Mouse (Mus musculus): ENCODE data around the gene Lsm12.
A peak's percentile ranks its signal among the peaks of the same experiment; 100 is the strongest.
"Not testable (repeated sequence)": the region's sequence is repeated elsewhere in the genome, so short reads cannot be mapped to it uniquely, and the experiment has no call there.

Gene Lsm12

GRCm38 (mm10) chr11:102185677-102186076, 581 bp upstream of the Lsm12 start:
- DNase-seq (ENCODE audit: low spot score) = no peak

DNA sequence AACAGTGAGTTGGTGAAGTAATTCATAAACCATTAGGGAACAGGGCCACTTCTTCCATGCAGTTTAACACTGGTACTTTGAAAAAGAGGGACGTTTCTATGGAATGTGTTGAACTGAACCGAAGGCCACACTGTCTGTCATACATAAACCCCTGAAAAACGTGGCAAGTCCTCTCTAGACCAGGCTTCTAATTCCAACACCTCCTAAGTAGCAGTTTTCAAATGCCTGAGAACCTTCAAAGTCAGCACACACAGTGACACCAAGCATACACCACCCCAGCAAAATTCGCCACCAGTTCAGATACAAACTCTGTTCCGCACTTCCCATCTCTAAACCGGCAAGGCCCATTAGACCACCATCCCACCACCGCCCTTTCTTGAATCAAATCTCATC, 847 bp downstream of the Lsm12 start:
- DNase-seq (ENCODE audit: low spot score) = no peak

GRCm38 (mm10) chr11:102179836-102180235, 5.3 kb downstream of the Lsm12 start:
- no peak for DNase-seq (ENCODE audit: low spot score)

DNA sequence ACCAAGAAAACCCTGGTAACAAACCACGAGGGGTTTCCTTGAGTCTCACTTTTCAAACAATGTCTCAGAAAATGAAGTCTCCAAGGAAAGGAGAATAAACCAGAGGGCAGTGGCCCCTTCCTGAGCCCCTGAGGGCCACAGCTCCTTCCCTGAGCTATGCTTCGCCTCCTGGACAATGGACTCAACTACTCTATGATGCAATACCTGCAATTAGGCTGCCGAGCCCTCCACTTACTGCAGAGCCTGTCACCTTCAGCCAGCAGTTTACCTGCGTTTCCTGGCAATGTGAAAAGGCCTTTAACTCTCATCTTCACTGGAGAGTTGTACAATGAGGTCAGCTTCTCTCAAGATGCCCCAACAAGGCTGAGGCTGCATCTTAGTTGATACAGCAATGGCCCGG, 16.4 kb downstream of the Lsm12 start:
- no peak for DNase-seq (ENCODE audit: low spot score)

DNA sequence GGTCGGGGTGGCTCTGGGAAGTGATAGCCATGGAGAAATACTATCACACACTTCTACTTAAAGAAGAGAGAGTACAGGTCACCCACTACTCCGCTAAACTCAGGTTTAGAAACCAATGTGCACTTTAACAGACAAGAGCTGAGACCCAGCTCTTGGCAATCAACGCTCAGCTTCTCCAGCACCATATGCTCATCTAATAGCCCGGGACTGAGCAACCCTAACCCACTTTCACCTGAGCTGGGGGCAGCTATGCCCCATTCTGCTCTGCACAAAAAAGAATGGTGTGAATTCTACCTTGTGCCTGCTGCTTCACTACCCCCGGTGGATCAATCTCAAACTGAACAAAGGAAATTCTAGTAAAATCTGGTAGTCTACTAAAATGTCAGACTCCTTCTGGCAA, 17.6 kb downstream of the Lsm12 start:
- no peak for DNase-seq (ENCODE audit: low spot score)

DNA sequence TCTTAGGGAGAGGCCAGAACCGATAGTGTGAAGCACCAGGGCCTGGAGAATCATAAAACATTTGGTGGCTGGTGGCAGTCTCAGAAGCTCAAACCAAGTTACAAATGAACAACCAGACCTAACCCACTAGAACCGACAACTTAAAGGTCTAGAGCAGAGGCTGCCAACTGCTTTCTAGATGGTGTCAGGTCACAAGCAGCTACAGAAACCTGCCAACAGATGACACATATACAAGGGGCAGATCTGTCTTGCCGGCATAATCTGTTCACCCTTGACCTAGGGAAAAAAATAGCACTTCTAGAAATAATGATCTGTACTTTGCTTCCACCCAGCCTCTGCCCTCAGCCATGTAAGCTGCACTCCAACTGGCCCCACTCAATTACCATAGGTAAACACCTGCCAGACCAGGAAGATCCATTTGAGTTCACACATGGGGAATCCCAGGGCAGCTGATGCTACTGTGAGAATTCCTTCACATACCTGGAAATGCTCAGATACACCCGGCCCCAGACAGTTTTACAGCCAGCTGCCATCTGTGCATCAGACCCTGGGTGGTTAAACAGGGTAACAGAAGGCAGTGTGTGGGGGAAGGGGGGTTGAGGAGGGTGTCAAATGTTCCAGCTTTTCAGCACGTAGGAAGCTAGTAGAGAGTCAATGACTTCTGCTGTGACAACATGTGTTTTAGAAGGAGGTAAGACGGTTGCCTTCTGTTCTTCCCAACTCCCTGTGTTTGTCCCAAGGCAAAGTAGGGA, 18.9 kb downstream of the Lsm12 start:
- DNase-seq (ENCODE audit: low spot score) = no peak

DNA sequence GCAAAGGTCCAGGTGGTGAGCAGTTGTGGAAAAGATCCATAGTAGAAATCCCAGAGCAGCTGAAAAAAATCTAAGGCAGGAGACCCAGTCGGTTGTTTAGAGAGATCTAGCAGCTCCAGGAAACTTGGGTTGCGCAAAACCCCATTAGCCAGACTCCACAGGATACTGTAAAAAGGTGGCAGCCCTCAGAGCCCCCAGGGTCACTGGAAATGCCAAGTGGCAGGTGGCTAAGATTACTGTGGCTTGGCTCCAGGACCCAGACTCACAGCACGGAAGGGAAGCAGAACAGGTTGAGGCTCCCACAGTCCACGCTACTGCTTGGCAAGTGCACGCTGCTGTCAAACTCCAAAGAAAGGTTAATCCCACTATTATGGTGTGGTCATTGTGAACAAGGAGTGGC, 25.3 kb downstream of the Lsm12 start:
- no peak for DNase-seq (ENCODE audit: low spot score)

DNA sequence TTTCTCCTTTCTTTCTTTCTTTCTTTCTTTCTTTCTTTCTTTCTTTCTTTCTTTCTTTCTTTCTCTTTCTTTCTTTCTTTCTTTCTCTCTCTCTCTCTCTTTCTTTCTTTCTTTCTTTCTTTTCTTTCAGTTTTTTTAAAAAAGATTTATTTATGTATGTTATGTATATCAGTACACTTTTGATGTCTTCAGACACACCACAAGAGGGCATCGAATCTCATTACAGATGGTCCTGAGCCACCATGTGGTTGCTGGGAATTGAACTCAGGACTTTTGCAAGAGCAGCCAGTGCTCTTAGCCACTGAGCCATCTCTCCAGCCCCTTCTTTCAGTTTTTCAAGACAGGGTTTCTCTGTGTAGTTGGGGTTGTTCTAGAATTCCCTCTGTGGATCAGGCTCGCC, 27.1 kb downstream of the Lsm12 start:
- not testable (repeated sequence) for DNase-seq (ENCODE audit: low spot score)

DNA sequence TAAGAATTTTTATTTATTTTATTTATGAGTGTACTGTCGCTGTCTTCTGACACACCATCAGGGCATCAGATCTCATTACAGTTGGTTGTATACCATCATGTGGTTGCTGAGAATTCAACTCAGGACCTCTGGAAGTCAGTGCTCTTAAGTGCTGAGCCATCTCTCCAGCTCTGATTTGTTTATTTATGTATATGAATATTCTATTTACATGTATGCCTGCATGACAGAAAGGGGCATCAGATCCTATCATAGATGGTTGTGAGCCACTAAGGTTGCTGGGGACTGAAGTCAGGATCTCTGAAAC, 28.4 kb downstream of the Lsm12 start:
- DNase-seq (ENCODE audit: low spot score) = no peak

- DNase-seq (ENCODE audit: low spot score) = peak; percentile 95
Observed at GRCm38 (mm10) chr11:102156039-102156785, 28.9 kb downstream of the Lsm12 start, which contains the start of gene Tmem101. Tmem101 (minus strand) TSS chr11:102156404.

- DNase-seq (ENCODE audit: low spot score) = peak; percentile 35
Observed at GRCm38 (mm10) chr11:102147213-102147989, 37.7 kb downstream of the Lsm12 start.

GRCm38 (mm10) chr11:102146531-102146930, 38.6 kb downstream of the Lsm12 start:
- DNase-seq (ENCODE audit: low spot score) = peak; percentile 11

DNA sequence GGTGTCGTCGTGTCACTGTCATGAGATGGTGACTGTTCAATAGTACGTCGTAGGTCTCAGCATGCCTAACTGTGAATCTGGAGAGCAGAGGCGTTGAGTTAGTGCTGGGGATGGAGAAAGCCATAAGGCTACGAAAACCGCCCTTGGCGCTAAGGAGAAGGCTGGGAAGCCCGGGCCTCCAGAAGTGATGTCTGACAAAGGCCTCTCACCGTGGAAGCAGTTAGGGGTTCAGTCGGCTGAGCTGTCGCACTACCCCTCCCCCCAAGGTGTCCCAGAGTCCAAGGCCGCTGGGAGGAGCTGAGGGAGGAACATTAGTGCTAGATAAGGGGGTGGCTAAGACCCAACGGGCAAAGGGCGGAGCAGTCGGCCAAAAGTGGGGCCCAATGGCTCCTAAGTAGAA, 39.1 kb downstream of the Lsm12 start:
- DNase-seq (ENCODE audit: low spot score) = peak; percentile 41

DNA sequence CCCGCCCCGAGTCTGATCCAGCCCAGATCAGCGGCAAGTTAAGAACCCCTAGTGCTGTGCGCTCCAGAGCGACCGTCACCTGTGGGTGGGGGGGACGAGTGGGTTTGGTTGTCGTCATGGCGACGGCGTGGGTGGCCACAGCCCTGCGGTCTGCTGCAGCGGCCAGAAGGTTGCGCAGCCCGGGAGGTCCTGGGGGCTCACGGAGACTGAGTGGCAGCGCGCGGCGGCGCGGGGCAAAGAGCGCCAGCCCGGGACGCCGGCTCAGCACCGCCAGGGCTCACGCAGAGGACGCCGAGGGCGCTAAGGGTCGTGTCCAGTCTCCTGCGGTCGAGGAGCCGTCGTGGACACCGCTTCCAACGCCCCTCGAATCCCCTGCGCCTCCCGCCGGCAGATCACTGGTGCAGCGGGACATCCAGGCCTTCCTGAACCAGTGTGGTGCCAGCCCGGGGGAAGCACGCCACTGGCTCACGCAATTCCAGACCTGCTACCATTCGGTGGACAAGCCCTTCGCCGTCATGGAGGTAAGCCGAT, 39.6 kb downstream of the Lsm12 start, which contains the start of gene Nags:
Nags (plus strand) TSS at position 43 of the 531 bp plus-strand sequence.
- peak; percentile 9 for DNase-seq (ENCODE audit: low spot score)

DNA sequence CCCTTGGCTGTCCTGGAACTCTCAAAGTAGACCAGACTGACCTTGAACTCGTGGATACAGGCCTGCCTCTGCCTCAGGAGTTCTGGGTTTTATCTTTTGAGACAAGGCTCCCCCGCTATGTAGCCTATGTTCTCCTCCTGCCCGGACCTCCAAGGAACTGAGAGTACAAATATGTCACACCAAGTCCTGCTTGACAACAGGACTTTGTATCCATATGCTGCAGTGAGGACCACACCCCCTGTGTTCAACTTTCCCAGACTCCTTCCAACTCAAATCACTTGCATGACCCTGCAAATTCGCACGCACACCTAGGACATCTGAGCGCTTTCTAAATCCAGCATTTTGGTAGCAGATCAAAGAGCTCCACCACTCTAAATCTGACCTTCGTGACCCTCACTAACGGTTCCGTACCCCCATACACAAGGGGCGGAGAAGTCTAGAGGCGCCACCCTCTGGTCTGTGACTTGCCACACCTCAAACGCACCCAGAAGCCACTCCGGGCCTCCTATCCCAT, 40.1 kb downstream of the Lsm12 start:
- DNase-seq (ENCODE audit: low spot score) = peak; percentile 15

DNA sequence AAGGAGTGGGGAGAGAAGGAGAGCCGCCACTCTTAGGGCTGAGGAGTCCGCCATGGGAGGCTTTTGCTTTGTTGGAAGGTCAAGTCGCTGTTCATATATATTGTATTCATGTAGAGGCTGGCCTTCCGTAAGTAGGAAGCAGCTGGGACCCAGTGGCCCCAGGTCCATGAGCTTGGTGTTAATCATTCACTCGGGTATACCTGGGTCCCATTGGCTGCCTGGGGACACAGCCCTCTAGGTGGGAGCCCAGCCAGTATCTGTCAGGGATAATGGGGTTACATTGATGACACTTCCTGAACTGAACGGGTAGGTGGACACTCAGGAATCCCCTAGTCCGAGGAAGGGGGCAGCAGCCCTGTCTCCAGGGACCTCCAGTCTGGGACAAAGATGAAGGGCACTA, 42.7 kb downstream of the Lsm12 start:
- no peak for DNase-seq (ENCODE audit: low spot score)

DNA sequence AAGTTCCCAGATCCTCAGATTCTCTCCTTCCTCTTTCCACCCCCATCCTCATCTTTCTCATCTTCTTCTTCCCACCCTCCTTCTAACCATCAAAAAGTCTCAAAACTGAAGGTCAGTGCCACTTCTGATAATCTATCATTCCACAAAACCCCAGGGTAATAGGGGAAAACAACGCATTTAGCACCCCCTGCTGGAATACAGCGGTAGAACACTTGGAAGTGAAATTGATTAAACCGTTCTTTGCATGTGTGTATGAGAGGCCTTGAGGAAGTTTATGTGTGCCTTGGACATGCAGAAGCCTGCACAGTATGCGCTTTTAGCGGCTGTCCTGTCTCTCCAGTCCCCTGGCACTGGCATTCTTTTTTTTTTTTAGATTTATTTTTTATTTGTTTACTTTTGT, 44.6 kb downstream of the Lsm12 start:
- DNase-seq (ENCODE audit: low spot score) = peak; percentile 81

GRCm38 (mm10) chr11:102138447-102138740, 46.7 kb downstream of the Lsm12 start:
- DNase-seq (ENCODE audit: low spot score) = peak; percentile 90

GRCm38 (mm10) chr11:102137625-102138446, 47.3 kb downstream of the Lsm12 start:
- no peak for DNase-seq (ENCODE audit: low spot score)

DNA sequence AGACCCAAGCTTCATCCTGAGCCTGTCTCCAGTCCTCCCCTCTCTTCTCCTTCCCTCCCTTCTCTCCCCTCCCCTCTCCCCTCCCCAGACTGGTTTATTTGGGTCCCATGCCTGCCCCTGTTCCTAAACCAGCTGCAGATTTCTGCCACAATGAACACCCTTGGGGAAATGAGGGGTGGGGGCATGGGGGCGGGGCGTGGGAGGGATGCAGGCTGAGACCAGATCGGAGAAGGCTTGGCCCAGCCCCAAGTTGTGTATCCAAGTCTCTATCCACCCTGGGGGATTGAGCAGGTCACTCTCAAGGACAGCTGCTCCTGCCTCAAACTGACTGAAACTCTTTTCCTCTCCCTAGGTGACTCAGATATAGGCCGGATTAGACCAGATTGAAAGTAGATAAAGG, 50.6 kb downstream of the Lsm12 start:
- no peak for DNase-seq (ENCODE audit: low spot score)

DNA sequence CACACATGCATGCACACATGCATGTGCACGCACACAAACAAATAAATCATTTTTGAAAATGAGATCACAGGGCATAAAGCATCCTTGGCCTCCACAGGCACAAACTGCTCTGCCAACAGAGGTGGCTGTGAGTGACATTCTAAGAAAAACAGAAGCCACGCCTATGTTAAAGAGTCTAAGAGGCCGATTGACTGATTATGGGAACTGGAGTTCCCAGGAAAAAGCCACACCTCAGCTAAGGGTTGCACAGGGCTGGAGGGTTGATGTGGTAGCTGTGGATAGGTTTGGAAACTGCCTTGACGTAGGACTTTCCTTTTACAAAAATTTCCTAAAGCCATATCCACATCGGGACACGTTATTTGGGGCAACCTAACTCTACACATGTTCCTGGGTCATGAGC, 67.7 kb downstream of the Lsm12 start:
- no peak for DNase-seq (ENCODE audit: low spot score)

DNA sequence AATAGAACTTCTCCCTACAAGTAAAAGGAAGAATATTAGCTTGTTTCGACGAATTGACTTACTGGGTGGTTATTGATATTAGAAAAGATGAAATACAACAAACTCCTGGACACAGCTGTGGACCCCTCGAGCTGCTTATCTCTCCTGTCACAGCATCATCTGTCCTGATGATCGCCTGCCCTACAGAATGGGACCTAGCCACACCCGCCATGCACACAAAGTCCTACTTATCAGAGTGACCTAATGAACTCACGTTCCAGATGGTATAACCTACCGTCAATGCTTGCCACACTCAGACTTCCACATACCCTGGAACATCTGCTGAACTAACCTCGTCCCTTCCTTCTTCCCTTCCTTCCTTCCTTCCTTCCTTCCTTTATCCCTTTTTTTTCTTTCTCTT, 68.9 kb downstream of the Lsm12 start:
- DNase-seq (ENCODE audit: low spot score) = no peak
